Mouse (Mus musculus) ES-CJ7 (cell line): ENCODE data around the gene Trim3.

Experiments
- DNase-seq: peaks from one replicate; pipeline ENCODE4 v3.0.0; 2011; ENCODE audit warnings: low read depth, low spot score

Trim3 gene

DNA sequence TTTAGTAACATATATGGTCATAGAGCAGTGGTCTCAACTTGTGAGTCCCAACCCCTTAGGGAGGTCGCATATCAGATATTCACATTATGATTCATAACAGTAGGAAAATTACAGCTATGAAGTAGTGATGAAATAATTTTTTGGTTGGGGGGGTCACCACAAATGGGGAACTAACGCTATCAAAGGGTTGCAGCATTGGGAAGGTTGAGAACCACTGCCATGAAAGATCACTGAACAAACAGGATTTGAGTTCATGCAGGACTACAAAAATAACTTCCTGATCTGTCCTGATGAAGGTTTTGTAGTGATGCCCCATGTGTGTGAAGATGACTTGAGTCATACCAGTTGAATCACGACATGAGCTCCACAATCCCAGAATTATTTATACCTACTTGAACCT, 24.9 kb downstream of the Trim3 start:
- DNase-seq = no peak

DNA sequence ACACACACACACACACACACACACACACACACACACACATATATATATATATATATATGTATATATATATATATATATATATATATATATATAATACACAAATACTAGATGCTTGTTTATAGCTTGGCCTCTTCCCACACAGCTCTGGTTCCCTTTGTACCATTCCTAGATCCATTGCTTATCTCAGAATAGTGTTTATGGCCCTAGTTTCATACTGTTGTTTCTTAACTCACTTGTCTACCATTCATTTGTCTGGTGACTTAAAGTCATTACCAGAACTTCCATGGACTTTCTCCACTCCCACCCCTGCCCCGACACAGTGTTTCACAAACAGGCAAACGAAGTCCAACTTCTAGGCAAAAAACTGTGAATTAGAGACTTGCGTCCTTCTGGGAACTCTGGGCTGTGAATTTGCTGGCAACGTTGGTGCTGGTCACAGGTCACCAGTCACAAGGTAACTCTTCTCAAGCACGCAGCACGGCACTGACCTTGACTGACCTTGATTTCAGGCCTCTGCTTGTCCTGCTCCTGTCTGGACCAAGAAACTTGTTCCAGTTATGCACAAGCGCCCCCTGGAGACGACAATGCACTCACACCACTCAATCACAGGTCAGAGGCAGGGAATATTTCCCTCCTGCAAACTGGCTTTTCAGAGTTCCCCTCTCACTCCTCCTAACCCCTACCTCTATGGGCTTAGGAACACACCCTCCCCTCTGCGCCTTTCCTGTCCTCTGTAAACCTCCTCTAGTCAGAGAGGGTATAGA, 30.3 kb downstream of the Trim3 start:
- DNase-seq = peak; percentile 87

DNA sequence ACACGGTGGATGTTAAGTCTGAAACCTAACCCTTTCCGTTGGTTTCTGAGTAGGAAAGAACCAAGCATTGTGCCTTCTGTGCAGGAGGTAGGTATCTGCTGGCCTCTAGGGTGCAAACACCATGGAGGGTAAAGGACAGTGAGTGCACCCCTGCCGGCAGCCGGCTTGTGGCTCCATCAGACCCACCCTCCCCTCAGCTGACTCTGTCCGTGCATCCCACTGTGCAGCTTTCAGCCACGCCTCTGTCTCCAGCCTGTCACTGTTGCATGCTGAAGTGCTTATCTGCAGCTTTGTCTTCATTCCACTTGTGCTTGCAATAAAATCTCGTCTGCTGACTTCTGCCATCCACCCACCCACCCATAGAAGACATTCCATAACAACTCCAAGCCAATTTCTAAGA, 43.3 kb downstream of the Trim3 start:
- peak; percentile 41 for DNase-seq

DNA sequence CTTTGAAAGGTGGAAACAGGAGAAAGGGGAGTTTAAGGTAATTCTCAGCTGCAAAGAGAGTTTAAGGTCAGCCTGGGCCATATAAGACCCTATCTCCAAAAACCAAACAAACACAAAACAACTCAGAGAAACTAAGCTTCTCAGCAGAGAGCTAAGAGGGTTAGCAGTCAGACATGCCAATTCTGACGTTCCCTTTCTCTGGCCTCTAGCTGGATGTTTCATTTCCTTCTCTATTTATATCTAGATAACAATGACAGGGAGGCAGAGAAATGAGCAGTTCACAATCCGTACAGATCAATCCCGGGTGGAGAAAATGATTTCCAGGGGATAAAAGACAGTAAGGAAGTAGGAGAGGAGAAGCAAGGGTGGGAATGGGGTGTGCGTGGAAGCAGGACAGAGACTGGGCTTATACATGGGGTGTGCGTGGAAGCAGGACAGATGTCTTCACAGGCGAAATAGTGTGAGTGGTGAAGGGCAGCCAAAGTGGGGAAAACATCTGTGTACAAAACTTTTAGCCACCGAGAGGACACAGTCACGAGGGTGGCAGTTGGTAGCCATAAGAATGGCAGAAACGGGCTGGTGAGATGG, 45.0 kb downstream of the Trim3 start:
- no peak for DNase-seq

DNA sequence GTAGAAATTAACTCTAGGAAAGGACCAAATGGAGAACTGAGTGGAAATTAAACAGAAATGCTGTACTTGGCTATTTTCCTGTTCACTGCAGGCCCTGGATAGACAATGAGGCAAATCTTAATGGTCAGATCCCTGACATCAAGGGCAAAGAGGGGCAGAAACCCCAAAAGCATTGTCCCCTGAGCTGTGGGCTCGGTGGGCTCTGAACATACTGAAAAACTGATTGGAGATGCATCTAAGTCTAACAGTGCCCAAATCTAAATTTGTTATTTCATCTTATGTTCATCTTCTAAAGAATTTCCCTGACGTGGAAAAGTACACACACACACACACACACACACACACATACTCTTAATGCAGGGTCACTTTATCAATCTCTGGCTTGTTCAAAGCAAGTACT, 51.4 kb downstream of the Trim3 start:
- DNase-seq = no peak

DNA sequence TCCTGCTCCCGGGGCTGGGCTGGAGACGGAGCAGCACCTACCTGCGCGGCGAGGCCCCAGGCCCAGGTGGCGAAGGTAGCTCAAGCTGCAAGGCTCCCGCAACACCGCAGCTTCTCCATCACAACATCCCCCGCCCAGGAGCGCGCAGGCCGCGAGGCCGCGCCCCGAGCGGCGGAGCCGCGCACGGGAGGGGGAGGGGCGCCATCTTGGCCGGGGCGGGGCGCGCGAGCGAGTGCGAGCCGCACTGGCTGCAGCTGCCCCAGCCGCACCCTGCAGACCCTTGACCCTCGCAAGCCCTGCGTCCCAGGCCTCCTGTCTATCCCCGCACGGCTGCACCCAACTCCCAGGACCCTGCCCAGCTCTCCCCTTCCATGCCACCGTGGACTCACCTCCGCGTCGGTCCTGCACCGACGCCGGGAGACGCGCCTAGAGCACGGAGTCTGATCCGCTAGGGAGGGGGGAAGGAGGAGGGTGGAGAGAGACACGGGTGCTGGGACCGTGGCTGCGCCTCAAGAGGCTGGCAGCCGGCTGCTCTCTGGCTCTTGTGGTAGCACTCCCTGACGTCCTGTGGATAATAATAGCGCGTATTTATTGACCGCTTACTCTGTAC, 52.2 kb downstream of the Trim3 start, which contains the start of gene Apbb1:
TSS of gene Apbb1 (minus strand) at position 560 of the 610 bp plus-strand sequence.
- peak; percentile 66 for DNase-seq

DNA sequence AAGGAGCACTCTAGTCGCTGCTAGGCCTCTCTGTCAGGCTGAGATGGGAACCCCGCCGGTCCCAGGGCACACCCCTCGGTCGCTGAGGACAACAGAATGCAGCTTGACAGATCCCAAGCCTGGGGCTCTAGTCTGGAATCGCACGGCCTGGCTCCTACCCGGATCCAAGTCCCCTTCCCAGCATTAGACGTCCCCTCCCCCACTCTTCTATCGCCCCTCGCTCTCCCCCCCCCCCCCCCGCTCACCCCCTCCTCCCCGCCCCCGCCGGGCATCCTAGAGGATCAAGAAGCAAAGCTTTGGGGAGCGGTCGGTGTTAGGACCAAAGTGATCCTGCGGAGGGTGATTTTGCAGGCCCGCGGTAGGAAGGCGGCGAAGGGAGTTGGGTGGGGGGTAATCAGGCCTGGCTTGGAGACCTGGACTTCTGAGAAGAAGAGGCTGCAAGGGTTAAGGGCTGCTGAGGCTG, 52.7 kb downstream of the Trim3 start:
- peak; percentile 46 for DNase-seq

DNA sequence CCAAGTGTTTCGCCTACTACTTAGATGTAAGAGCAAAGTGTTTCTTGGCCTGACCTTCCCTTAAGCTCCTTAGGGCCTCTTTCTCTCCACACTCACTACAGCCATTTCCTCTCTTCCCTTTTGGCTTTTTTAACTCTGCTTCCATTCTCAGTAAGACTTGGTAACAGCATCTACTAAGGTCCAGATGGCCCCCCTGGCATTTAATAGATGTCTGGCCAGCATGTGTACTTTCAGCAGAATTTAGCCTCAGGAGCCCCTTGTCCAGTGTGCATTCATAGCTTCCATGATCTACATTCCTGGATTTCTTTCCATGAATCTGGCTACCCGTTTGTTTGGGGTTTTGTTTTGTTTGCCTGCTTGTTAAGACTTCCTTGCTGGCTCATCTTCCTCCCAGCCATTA, 54.9 kb downstream of the Trim3 start:
- no peak for DNase-seq

DNA sequence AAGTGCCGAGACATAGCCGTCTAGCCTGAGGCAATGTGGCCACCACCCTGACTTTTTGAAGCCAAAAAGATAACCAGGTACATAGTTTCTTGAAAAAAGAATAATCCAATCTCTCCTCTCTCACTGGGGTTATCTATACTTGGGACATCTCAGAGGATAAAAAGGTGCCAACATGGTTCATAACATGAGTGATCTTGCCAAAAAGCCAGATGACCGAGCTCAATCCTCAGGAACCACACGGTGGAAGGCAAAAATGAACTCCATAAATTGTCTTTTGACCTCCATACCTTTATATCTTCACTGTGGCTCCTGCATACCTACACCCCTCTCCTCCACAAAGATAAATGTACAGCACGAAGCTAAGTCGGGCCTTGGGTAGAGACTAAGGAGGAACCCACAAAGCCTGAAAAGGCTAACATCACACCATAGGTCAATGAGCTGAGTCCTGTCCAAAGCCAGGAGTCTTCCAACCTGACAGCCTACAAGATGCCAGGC, 55.9 kb downstream of the Trim3 start:
- no peak for DNase-seq

DNA sequence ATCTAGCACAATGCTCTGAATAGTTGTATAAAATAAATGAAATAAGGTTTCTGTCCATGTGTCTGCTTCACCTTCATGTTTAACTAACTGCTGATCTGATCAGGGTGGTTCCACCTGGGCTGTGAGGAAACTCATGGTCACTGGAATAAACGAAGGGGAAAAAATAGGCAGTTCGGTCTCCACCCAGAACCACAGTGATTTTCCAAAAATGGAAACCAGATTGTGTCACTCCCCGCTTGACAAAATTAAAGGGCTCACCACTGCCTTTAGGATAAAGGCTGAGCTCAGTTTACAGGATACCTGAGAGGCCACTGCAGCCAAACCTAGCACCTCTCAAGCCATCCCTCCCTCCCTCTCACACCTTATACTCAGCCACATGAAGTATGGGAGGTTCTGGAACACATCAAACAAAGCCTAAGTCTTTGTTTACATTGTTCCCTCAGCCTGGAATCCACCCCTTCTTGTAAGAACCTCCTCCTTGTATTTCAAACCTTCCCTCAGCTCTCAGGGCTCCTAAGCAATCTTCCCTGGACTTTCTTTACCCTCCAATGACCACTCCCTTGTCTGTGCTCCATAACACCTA, 57.1 kb downstream of the Trim3 start:
- no peak for DNase-seq

DNA sequence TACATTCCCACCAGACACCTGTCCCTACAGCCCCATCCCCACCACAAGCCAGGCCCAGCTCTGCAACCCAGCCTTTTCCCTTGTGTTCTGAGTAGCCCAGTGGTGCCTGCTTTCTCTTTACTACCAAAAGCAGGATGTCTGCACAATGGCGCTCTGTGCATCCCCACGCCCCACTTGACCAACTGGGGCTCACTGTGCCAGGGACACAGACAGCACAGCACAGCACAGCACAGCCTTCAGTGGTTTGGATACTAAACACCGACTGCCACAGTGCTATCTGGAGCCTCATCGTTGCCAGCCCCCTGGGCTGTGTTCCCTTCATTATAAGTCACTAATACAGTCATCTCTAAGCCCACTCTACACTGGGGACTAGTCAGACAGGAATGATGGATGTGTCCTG, 58.8 kb downstream of the Trim3 start:
- DNase-seq = no peak

DNA sequence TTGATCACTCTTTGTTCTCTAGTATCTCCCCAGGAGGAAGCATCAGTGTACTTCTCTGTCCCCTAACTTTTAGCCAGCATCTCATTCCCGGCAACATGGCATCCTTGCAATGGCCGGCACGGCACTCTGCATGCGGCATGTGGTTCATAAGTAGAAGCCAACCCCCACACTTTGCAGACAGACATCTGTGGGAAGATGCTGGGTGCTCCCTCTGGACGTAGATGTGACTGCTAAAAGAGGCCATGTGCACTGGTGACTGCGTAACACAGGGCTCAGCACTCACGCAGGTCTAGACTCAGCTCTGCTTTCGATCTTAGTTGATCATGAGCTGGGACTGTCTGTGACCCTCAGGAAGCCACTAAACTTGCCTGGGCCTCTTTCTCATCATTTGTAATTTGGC, 60.4 kb downstream of the Trim3 start:
- no peak for DNase-seq

DNA sequence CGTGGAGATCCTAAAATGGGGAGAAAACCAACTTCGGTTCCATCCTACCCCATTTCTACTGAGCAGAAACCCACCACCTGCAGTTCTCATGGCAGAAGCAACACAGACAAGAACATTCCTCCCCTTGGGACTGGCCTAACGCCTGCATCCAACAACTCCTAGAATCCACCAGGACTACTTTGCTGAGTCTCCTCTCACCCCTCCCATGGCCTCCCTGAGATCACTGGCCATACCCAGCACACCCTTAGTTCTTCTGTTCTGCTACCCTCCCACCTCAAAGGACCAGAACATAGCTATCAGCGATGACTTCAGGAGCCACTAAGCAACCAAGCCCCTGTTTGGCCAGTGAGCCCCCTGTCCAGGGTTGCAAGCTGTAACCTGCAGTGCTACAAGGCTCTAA, 62.6 kb downstream of the Trim3 start:
- no peak for DNase-seq

DNA sequence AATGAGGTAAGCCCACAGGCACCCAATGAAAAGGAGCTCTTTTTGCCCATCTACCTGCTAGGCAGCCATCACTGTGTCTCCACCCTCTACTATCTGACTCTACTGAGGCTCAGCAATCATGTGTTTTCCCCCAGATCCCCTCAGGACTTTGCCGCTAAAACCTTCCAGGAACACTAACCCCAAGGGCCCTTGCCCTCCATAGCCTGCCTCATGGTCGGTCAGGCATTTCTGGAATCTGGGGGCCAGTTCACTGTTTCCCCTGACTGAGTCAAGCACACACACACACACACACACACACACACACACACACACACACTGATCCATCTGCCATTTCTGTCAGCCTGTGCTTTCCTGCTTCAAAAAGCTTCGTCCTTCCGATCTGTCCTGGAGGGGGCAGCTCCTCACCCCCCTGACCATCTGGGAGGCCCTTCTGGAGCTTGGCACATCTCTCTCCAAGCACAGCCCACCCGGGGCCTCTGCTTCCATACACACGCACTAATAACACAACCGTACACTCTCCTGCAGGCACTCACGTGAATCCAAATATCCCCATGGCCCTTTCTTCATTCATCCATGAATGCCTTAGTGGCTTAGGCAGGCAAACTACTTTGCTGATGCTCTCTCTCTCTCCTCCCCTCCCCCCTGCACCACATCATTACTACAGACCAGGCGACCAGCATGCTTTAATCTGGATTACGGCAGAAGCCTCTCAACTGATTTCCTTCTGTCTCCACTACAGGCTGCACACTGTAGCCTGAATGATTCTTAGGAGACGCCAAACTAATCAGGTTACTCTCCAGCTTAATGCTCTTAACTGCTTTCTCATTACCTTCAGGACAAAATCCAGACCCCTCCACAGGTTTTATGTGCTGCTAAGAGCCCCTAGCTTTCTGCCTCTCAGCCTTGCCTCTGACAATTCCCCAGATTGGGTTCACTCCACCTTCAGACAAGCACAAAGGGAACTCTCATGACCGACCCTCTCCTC, 63.6 kb downstream of the Trim3 start:
- DNase-seq = no peak

DNA sequence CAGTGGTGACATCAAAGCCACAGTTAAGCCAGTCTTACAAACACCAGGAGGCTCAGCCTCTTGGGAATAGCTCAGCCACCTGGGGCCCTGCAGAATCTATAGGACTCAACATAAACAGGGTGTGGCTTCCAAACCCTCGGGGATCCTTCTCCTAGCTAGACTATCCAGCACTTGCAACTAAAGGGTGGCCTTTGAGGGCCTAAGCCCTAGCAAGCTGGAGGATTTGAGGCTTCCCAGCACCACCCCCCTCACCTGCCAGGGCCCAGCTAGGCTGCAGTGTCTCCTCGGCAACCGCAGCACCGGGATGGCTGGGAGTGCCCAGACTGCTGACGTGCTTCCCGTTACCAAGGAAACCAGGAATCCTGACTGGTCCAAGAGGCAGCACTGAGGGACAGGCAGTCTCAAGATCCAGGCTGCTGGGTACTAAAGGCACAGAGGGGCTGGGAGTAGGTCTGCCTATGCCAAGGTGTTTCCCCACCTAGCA, 64.3 kb downstream of the Trim3 start:
- peak; percentile 51 for DNase-seq

DNA sequence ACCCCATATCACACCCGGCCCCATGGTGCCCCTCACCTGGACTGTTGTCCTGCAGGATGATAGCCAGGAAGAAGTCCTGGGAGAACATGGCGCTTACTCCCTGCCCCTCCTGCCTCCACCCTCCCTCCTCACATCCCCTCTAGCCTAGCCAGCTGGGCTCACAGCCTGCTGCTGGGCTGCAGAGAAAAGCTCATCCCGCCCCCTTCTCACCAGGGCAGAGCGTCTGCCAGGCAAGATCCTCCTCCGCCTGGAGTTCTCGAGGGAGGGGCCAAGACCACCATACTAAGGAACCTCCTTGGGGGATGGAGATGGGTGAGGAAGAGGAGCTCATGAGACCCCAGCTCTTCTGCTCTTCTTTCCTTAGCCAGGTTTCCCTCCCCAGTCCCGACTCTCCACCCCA, 64.8 kb downstream of the Trim3 start:
- no peak for DNase-seq

DNA sequence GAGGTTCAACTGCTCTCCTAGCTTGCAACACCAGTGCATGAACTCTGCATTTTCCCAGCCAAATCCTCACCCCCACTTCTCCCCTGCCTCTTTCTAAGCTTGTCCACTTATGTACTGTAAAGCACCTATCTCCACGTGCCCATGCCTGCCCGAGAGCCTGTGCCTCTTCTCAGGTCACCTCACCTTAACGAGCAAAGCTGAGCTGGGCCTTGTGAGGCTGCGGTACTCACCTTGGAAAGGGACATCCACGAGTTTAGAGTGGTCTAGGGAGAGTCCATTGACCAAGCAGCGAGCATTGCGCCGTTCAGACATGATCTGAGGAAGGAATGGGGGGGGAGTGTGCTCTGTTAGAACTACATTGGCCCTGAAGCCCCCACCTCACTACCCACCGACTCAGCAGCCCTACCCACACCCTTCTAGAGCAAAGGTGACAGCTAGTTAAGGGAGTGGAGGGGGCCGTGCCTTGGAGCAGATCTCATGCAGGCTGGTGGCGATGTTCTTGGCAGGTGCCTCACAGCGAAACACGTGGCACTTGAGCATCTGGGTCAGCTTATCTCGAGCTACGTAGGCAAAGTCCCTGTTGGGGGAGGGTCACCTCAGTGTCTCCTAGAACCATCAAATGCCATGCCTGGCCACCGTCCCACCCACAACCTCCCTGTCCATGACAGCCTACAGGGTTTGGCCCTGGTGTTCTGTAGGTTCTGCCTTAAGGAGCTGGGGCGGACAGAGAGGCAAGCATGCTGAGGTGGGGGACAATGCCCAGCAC, 68.1 kb downstream of the Trim3 start:
- no peak for DNase-seq

DNA sequence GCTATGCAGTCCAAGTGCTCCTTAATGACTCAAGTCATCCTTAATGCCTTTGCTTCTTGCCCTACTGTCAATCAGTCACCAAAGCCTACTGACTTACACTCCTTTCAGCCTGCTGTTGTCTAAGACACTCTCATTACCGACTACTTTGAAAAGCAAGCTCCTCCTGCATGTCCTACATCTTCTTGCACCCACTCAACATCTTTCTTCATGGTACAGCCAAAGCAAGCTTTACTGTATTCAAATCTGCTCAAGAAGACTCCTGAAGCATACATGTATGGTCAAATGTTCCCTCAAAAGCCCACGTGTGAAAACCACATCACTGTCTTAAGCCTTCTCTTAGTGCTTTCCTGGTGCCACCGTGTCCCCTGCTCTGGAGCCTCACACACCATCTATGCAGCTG, 70.0 kb downstream of the Trim3 start:
- DNase-seq = no peak

DNA sequence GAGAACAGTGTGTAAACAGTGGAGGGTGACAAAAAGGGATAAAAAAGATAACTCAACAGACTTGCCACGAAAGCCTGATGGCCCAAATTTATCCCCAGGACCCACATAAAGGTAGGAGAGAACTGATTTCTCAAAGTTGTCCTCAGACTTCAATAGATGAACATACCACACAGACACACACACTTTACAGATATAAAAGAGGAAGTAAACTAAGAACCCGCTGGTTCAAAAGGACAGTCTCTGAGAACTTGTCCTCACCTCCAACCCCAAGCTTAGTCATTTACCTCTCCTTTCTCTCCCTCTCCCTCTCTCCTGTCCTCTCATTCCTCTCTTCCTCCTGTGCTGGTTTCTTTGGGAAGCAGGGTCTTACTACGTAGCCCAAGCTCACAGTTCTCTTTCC, 71.1 kb downstream of the Trim3 start:
- DNase-seq = no peak

DNA sequence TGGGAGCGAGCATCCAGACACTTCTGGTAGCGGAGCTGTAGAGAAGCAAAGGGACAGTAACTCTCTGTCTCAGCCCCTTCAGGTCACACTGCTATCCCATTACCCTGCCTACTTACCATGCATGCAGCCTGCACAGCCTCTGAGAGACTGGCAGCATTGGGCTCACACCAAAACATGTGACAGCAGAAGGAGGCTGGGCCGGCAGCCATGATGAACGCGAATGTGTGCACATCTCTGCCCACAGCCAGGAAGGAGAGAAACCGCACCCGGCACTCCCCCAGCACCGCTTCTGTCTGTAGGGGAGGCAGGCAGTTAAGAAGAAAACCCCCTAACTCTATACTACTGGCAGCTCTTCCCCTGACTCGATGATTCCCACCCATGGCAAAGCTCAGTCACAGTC, 74.4 kb downstream of the Trim3 start:
- no peak for DNase-seq
